Mouse (Mus musculus): ENCODE measurements around the gene Fndc11.

Fndc11 gene

DNA sequence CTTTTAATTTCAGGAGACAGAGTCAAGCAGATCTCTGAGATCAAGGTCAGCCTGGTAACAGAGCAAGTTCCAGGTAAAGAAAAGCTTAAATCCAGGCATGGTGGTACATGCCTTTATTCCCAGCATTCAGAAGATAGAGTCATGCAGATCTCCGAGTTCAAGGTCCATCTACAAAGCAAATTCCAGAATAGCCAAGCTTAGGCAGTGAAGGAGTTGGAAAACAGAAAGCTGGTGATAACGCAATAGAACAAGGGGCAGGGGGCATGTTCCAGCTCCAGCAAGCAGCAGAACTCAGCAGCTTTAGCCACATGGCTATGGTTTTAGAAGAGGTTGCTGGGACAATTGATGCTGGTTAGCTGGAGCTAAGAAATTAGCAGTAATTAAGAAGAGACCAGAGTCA is 5.2 kb downstream of the Fndc11 start:
- DNase-seq, result no peak

DNA sequence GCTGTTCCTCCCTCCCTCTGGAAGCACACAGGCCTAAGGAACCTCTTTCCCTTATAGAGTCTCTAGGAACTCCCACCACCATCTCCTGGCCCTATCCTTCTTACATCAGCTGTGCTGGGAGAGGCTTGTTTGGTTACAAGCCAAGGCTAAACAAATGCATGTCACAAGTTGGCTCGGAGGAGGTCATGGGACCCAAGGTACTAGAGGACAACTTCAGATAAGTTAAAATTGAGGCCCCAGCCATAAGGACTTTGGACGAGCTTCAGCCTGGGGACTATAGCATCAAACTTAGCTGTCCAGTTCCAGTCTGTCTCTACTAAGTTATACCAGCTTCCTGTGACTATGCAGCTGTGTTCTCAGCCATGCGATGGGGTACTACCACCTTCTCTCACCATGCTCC is 7.3 kb downstream of the Fndc11 start:
- no peak for DNase-seq

DNA sequence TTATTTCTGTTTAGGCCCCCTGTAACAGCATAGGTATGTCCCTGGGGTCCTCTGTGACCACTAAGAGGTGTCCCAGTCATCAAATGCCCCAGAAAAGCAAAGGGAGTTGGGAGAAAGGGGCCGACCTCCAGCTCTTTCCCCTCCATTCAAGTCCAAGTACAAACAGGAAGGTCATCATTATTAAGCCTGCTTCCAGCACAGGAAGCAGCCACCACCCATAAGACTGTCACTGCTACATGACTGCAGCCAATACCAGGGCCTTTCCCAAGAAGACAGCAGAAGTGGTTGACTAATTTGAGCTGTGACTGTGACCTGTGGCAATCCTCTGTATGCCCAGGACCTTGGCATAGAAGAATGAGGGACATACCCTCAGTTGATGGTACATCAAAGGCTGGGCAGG is 8.5 kb downstream of the Fndc11 start:
- peak; percentile 95 for DNase-seq

DNA sequence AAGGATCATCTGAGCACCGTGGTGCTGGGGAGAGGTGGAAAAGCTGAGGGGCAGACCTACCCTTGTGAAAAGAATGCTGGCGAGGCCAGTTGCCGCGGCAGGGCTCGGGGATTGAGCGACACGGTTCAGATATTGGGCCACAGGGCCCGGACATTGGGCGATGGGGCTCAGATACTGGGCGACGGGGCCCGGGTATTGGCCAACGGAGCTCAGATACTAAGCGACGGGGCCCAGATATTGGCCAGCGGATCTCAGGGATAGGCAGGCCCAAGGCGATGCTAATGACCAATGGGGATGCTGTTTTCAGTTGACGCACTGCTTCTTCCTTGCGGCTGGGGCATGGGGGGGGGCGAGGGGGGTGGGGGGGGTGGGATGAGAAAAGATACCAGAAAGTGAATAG is 11.4 kb downstream of the Fndc11 start:
- peak; percentile 87 for DNase-seq

DNA sequence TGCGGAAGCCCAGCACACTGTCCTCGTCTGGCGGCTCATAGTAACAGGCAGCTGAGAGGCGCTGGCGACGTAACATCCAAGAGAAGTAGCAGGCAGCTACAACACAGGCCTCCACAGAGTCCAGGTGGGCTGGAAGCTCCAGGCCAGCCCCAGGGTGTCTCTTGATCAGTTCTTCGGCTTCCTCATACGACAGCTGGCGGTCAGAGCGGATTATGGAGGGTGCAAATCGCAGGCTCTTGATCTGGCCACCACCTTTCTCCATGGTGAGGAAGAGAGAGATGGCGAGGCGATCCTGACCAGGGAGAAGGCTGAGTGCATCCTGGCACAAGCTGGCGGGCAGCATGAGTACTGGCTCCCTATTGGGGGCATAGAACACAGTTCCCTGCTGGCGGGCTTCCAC is 13.6 kb downstream of the Fndc11 start:
- peak; percentile 90 for DNase-seq

DNA sequence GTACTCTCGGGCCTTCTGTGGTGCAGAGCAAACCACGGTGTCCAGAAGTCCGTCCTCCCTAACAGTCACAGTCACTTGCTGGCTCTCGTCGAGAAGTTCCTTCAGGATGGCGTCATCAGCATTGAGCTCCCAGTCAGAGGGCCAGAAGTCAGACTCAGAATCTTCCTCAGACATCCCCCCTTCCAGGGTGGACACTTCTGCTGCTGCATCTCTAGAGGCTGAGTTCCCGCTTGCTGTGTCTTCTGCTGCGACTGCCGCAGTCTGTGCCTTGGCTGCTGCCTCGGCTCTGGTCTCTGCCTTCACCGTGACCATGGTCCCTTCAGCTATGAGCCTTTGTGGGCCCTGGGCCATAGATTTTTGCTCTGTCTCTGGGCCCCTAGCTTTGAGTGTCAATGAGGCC is 14.9 kb downstream of the Fndc11 start:
- DNase-seq, result peak; percentile 92

DNA sequence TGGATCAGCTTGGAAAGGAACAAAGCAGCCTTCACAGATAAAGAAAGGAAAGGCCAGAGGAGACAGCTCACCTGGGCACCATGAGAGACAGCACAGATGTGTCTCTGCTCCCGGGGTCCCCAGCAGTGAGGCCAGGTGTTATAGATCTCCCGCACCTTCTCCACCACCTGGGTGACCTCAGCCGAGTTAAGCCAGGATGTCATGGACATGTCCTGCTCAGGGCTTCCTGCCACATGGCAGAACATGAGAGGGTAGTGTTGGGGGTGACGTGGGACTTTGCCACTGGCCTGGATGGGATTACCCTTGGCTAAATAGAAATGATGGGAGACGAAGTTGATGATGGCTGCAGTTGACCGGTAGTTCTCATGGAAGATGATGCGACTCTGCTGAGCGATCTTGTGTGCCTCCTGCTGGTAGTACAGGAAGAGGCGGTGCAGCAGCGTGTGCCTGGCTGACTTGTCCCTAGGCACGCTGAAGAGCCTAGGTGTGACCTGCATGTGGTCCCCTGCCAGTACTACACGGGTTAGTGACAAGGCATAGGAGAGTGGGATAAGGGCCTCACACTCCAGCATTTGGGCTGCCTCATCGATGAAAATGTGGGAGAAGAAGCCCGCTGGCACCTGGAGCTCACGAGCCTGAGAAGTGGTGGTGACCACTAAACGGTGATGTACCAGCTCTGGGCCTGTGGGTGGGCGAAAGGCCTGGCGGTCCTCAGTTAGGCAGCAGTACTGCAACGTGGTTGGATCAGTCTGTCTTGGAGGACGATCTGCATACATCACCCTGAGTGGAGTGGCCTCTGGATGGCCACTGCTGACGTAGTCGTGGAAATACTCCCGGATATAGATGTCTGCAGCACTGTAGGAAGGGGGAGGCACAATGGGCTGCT is 16.1 kb downstream of the Fndc11 start:
- peak; percentile 89 for DNase-seq

DNA sequence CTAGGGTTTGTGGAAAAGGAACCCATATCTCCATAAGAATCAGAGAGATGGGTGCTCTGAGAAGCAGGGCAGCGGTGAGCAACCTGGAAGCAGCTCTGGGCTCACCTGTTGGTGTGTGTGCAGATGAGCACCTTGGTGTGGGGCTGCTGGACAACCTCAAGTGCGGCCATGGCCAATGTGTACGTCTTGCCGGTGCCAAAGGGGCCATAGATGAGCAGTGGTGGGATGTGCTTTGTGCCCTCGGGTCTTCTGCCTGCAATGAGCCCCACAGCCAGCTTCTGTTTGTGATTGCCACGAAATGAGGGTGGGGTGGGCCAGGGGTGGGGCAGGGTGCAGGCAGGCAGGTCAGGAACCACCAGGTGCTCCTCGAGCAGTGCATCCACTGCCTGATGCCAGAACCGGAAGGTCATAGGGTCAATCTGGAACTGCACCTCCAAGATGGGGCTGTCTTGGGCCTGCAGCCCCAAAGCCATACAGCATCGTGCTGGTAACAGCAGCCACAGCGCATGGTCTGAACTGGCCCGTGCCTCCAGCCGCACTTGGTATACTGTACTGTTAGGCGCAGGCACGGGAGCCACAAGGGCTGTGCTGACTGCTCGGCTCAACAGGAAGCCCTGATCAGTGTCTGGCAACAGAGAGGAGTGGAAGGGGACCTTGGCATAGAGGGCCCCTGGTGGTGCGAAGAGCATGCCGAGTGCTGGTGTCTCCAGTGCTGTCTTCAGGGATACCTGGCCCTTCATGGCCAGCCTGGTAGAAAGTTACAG is 17.6 kb downstream of the Fndc11 start:
- DNase-seq, result peak; percentile 87

DNA sequence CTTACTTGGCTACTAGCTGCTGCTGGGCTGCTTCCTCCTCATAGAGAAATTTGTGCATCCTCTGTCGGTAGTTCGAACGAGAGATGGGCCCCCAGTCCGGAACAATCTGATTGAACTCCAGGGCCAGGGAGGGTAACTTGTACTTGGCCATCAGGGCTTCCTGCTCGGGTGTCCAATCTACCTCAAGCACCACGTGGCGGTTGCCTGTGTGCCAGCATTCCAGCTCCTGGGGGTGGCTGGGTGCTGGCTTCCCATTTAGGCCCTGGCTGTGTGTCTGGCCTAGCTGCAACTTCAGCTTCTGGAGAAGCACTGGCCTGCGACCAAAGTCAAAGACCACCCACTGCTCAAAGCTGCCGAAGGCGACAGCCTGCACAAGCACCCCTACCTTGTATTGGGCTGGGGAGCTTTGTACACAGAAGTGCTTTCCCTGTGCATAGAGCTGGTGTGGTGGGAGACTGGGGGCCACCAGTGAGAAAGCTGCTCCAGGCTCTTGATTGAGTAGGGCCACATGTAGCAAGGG is 18.3 kb downstream of the Fndc11 start:
- peak; percentile 94 for DNase-seq

DNA sequence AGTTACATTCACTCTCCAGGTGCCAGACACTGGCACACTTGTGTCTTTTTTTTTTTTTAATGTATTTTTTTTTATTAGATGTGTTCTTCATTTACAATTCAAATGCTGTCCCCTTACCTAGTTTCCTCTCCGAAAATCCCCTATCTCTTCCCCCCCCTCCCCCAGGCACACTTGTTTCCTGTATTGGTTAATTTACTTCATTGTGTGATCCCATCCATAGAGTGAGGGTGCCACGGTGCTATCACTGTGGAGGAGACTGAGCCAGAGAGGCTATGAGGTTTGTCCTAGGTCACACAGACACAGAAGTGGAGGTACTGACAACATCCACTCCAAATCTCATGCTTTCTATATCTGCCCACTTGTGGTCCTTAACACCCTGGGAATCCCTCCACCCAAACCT is 19.0 kb downstream of the Fndc11 start:
- no peak for DNase-seq

DNA sequence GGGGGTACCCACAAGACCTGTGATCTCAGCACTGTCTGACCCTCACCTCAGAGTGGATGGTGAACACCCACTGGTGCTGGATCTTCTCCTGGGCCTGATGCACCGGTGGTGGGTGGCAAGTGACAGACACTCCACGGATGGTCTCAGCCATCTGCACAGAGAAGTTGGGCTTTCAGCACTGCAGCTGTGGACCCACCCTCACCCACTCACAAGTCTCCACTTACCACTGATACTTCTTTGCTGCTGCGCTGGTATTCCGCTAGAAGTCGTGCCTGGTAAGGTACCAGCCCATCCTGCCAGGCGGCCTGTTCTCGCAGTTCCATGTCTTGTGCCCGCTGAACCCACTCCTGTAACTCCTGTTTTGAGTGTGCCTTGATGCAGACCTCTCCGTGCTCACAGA is 19.4 kb downstream of the Fndc11 start:
- DNase-seq, result peak; percentile 92

DNA sequence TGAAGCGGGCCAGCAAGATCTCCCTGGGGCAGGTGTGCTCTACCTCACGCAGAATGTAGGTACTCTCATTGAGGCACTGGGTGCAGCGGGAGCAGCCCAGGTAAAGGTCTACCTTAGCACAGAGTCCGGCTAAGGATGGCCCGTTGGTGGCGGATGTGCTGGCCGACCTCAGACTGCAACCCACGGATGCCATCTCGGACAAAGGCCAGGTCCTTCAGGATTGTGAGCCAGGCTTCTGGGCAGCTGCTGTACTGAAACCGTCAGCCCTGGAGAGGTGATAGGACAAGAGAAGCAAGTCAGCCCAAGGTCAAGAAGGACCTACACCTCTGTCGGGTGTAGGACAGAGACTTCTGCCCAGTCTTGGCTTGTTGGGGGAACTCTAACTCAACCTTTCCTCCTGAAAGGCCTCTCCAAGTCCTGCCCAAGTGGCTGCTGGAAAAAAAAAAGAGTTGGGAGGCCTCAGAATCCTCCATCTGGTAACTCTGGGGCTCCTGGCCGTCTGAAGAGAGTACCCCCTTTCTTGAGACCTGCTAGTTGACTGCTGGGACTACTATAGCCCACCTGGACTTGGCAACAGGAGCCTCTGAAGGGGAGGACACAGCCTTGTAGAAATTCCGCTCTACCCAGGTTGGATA is 21.1 kb downstream of the Fndc11 start:
- peak; percentile 90 for DNase-seq

DNA sequence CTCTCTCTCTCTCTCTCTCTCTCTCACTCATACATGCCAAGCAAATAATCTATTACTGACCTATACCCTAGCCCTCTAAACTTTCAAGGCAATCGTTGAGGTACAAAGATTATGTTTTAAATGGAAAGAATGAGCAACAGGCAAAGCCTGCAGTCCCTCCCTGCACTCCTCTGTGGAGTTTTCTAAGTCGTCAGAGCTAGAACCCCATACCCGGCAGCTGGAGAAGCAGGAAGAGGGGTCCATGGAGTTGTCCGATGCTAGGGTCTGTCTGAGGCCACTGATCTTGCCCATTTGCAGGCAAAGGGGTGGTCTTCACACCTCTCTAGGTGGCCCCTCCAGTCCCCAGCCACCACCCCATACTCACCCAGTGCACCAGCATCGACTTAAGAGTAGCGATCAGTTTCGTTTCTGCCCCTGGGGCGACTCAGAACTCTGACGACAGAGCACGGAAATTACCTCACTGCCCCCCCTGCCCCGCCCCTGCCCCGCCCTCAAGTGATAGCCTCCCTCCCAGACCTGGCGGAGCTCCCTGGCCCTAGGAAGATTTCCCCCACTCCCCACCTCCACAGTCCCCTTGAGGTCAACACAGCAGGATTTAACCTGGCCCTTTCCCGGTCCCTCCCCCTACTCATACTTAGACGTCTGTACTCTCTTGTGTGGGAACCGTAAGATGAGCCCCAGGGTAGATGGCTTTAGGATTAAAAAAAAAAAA is 21.9 kb downstream of the Fndc11 start, which contains the start of gene Helz2:
TSS of gene Helz2 (minus strand) at position 426 of the 712 bp plus-strand sequence.
- peak; percentile 98 for DNase-seq

DNA sequence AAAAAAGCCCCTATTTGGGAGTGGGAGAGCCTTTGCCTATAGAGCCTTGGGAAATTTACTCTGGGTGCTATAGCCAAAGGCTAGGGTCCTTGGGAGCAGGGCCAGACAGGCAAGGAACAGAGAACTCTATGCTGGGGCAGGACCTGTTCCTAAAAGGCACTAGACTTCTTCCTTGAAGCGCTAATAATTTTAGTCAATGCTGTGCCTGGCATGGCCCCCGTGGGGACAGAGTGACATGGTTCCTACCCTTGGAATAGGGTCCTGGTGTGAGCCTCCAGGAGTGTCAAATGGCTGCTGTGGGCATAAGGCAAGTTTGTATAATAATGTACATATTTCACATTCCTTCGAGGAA is 22.5 kb downstream of the Fndc11 start:
- peak; percentile 86 for DNase-seq

DNA sequence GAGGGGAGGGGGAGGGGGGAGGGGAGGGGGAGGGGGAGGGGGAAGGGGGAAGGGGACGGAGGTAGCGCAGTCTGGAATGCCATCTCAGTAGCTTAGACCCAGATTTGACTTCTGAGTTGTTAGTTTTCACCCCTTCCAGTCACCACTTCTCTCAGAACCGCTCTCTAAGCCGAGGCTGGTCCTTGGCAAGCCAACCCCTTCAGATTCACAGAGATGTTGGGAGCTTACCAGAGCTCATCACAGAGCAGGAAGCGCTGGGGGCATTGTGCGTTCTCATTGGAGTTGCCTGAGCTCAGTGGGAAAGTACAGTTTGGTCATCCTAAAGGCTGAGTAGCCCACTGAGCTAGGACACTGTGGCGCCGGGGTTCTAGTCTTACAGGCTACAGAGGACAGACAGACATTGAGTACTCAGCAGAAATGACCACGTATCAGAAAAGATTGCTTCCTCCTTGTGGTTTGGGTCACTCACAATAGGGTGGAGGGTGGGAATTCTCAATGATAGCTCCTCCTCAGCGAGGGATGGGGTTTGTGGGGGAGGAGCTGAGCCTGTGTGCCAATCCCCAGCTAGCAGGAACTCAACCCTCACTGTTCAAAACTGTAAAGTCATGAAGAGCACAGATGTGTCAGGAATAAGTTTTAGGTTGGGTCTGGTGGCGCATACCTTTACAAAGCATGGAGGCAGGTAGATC is 24.0 kb downstream of the Fndc11 start:
- DNase-seq, result peak; percentile 96

DNA sequence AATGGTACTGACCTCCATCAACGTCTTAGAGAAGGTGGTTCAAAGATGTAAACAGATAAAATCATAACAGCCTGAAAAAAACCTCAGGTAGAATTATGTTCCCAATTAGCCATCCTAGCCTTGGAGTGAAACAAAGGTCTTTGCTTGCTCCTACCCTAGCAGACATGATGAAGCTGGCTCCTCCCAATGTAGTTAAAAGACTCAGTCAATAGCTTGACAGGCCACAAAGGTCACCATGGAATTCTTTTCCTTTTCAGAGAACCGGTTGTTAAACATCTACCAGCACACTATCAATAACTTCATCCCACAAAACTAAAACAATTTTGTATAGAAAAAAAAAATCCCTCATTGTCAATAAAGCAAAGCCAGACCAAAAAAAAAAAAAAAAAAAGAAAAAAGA is 25.2 kb downstream of the Fndc11 start:
- DNase-seq, result peak; percentile 7

DNA sequence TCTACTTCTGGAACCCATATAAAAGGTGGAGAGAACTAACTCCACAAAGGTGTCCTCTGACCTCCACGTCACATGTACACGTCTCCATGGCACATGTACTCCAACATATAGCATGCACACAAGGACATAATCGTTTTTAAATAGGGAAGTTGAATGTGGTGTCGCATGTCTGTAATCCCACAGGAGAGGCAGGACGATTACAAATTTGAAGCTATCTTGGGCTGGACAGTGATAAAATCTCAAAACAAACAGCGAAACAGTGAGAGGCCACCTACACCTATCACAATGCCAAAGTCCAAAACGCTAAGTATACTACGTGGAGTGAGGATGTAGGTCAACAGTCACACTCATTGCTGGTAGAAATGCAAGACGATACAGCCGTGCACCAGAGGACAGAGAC is 29.4 kb downstream of the Fndc11 start:
- DNase-seq, result no peak

DNA sequence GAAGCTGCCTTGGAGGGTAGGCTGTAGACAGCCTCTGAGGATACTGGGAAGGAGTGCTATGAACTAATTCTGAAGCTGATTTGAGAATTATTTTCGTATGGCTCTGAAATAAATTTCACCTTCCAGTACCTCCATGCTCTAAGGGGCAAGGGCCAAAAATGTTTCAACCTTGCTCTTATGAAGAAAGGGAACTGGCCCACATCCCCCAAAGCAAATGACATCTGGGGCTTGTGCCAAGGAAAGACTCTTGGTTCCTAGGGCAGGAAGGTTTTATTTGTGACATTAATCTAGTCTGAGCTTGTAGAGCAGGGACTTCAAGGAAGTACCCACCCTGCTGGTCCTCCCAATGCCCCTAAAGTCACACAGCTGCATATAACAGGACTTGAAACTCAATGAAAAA is 32.0 kb downstream of the Fndc11 start:
- peak; percentile 71 for DNase-seq

DNA sequence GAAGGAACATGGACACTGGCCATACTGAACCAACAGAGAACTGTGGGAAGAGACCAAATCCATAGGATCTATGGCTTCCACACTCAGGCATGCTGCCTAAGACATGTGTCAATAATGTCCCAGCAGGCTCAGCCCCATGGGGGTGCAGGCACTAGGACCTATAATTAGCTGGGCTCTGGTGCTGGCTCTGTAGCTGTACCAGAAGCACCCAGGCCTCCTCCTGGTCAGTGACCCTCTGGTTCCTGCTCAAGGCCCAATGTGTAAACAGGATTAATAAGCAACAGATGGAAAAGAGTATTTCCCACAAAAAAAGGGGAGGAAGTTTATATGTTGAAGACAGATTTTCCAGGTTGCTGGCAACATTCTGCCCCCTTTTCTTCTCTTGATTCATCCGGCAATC is 33.4 kb downstream of the Fndc11 start:
- DNase-seq, result no peak

DNA sequence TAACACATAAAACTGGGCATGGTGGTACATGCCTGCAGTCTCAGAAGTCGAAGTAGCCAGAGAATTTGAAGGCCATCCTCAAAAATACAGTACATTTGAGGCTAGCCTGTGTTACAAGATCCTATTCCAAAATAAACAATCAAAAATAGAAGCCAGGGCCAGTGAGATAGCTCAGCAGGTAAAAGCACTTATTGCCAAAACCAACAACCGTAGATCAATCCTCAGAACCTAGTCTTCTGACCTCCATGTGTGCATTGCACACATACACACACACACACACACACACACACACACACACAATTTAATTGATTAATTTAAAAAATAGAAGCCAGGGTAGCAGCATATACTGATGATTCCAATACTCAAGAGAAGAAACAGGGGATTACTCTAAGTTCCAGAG is 47.0 kb downstream of the Fndc11 start:
- peak; percentile 22 for DNase-seq

DNA sequence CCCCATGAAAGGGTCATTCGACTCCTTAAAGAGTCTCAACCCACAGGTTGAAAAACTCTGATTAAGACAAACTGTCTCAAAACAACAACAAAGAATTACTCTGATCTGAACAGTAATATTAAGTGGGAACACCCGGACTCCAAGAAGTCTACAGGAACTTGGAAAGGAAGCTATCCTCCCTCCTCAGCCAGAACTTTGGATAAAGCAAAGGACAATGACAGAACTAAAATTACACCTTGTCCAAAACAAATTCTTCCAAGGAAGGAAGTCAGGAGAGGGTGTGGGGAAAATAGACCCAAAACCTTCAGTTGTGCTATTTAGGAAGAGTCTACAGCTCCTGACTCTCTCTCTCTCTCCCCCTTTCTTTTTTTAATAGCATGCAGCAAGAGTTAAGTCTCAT is 52.3 kb downstream of the Fndc11 start:
- peak; percentile 78 for DNase-seq
